Mouse (Mus musculus): ENCODE measurements around the gene Pmepa1. TPM values are rescaled to one million over a fixed set of nuclear protein-coding genes. Genes with fewer than 3 reads are reported as not detected.

The Pmepa1 gene
- total RNA-seq, 2 experiments from 2014 or later, result 54.8 to 55.5 TPM

- DNase-seq, result no peak
These were observed 50.4 kb downstream of the Pmepa1 start for GRCm38 (mm10) chr2:173225906-173226305.

DNA sequence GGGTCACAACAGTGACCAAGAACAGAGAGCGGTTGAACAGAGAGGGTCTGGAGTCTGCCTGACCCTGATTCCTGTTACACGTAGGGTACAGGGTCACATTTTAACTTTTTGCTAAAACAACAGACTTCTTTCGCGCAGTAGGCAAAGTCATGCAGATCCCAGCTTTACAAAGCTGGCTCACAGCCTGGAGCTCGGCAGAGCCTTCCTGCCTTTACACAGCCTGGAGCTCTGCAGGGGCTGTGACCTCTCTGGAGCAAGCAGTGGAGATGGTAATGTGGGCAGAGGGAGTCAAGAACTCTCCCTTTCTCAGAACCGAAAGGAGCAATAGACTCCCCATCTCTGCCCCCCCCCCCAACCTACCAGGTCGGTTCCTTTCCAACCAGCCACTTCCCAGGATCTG is 51.5 kb downstream of the Pmepa1 start:
- DNase-seq, result no peak

DNA sequence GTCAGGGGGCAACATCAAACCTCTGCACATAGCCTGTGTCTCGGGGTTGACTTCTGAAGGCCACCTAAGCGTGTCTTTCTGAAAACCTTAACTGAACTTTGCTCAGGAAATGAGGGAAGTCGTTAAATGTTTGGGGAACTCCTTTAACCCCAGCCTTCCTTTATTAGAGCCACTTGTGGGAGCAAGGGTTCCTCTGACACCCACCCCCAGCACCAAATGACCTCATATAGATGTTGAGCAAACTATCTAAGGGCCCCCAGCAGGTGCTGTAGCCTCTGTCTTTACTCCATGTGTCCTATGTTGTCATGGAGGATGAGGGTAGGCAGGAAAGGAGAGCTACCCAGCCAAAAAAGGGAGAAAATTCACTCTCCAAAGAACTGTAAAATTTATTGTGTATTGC is 52.2 kb downstream of the Pmepa1 start:
- no peak for DNase-seq

DNA sequence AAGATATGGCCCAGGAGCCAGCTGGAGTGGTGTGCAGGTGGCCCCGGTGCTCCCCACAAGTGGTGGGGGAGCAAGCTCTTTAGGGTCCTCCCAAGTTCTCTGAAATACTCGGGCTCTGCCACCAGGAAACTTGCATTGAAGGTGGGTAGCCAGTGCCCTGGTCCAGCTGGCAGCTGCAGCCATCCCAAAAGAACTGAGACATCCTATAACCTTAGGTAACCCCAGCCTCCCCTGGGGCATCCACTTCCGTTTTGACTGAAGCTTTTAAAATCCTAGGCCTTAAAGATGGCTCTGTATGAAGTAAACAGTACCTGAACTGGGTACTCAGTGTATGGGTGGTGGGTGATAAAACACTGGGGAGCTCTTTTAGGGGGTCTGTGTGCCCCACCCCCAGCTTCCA is 52.8 kb downstream of the Pmepa1 start:
- DNase-seq, result peak in 1 of 2 experiments; percentile 15

GRCm38 (mm10) chr2:173220754-173221153 is 55.6 kb downstream of the Pmepa1 start:
- DNase-seq, result no peak

GRCm38 (mm10) chr2:173219256-173219954 is 56.9 kb downstream of the Pmepa1 start:
- DNase-seq, result peak; percentile 39 to 51

- DNase-seq, result peak in 1 of 2 experiments; percentile 33
These were observed 57.8 kb downstream of the Pmepa1 start, which contains the start of gene Zbp1 for GRCm38 (mm10) chr2:173218416-173219141. Gene Zbp1, minus strand, starts transcription at chr2:173218923.

GRCm38 (mm10) chr2:173217763-173218258 is 58.5 kb downstream of the Pmepa1 start:
- DNase-seq, result no peak

- no peak for DNase-seq
These were observed 59.1 kb downstream of the Pmepa1 start for GRCm38 (mm10) chr2:173217246-173217645.

- DNase-seq, result no peak
These were observed 59.5 kb downstream of the Pmepa1 start for GRCm38 (mm10) chr2:173216840-173217239.

- no peak for DNase-seq
These were observed 64.1 kb downstream of the Pmepa1 start for GRCm38 (mm10) chr2:173212227-173212626.

- no peak for DNase-seq
These were observed 67.1 kb downstream of the Pmepa1 start for GRCm38 (mm10) chr2:173209091-173209815.

- no peak for DNase-seq
These were observed 69.3 kb downstream of the Pmepa1 start for GRCm38 (mm10) chr2:173207051-173207450.

- no peak for DNase-seq
These were observed 70.7 kb downstream of the Pmepa1 start for GRCm38 (mm10) chr2:173205563-173206099.

- no peak for DNase-seq
These were observed 71.7 kb downstream of the Pmepa1 start for GRCm38 (mm10) chr2:173204671-173205070.

DNA sequence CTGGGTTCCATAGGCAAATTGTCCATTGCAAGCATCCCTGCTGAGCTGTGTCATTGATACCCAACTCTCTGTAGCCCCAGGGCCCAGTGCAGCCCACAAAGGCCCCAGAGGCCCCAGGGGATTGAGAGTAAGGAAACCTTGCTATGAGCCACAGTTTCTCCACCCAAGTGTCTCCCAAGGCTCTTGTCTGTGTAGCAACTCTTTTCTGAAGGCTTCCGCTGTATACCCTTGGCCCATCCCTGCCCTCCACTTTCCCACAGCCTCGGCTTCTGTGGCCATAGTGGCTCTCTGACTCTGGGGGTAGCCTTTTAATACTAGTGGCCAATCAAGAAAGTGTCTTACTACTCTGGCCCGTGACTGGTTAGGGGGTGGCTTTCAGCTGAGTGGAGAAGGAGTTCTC is 72.6 kb downstream of the Pmepa1 start:
- no peak for DNase-seq

DNA sequence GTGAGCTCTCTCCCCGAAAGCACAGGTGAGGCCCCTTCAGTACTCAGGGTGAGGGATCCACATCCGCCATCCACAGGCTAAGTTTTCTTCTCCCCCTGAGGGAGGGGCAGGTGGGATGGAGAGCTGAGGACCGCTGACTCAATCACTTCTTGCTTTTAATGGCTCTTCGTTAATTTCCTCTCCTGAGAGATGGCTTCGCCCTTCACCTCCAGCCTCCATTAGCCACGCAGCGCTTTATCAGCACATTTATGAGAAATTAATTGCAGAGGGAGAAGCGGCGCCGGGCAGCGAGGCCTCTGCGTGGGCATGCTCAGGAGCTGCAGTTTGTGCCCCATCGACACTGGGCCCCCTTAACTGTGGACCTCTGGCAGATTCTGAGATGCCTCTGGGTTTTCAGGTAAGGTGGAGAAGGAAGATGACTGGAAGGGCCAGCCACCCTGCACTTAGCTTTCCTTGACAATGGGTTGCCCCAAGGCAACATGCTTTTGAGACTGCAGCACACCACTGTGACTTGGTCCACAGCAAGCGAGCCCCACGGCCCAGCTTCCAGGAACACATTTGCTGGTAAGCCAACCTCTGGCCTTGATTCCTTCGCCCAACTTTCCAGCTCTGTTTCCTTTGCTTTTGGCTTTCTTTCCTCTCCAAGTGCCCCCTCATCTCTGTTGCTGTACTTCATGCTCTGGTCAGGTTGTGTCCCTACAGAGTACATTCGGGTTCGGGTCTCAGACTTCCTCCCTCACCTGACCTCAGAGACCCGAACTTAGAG is 73.2 kb downstream of the Pmepa1 start:
- no peak for DNase-seq

DNA sequence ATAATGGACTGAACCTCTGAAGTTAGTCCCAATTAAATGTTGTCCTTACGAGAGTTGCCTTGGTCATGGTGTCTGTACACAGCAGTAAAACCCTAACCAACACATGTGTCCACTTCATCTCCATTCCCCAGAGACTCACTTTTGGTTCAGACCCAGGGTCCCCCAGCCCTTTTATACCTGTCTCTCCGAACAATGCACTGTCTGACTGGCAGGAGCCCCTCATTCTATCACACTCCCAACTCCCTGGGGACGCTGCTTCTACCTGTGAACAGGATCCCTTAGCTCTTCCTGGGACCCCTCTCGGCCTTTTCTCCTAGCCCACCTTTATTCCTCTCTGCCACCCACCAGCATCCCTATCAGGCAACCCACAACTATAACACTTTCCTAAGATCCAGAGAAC is 81.5 kb downstream of the Pmepa1 start:
- no peak for DNase-seq

GRCm38 (mm10) chr2:173187182-173187855 is 89.0 kb downstream of the Pmepa1 start:
- DNase-seq, result peak in 1 of 2 experiments; percentile 50

DNA sequence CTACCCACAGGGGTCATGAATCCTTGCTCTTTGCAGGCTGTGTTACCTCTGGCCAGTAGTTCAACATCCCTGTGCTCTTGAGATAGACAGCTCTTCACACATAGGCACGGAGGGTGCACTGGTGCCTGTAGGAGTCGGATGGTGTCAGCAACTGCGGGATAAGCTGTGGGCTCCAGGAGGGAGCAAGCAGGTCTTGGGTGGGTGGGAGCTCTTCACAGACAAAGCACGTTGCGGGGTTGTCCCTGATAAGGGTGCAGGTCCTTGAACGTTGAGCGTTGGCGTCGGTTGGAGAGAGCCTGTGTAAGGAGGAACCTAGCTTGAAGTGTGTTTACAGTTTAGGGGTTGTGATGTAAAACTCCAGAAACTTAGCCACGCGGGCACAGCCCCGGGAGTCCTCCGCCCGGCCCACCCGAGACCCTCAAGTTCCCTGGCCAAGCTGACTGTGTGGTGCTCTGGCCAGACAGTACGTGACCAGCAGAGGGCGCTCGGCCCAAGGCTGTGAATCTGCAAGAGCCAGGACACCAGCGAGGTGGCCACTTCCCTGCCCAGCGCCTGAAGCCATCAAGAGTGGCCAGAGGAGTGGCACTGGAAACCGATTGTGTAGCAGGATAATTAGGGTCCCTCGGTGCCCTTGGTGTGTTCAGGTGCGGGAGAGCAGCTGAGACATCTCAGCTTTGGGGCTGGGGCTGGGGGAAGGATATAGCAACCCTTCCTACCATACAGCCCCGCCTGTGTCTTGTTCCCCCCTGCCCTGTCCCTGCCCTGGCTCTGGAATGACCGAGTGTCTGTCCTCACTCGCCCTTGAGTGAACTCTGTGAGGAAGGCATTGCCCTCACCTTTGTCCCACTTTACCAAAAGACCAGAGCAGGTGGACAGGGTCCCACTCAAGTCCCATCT is 90.0 kb downstream of the Pmepa1 start:
- peak; percentile 89 to 90 for DNase-seq

Data from adrenal gland, postnatal 36 days (tissue).